Mouse (Mus musculus) G1E (cell line): Measurements from ENCODE around the gene Pdcd11. TPM values are rescaled to one million over a fixed set of nuclear protein-coding genes. Genes with fewer than 3 reads are reported as not detected.

Experiments
- ATAC-seq: 2 replicates; pipeline ENCODE4 v1.8.0; 2016; ENCODE audit warnings: mild to moderate bottlenecking; ENCODE audit not compliant: insufficient number of reproducible peaks, poor library complexity, low FRiP score, severe bottlenecking; ENCODE audit errors: extremely low read depth
- DNase-seq: peaks from one replicate; pipeline ENCODE4 v3.0.0; 2012; ENCODE audit warnings: low spot score
- H3K27me3 ChIP-seq: 2 replicates; pipeline ENCODE4 v1.6.1; 2012; ENCODE audit warnings: mild to moderate bottlenecking, low read length, inconsistent platforms; ENCODE audit not compliant: insufficient read depth
- H3K36me3 ChIP-seq: replicated peaks from 2 replicates; pipeline ENCODE3; 2012; ENCODE audit warnings: mild to moderate bottlenecking, inconsistent platforms
- H3K4me1 ChIP-seq: 2 replicates; pipeline ENCODE4 v1.6.1; 2012; ENCODE audit warnings: low read depth, low read length, inconsistent platforms, mixed read lengths; ENCODE audit not compliant: insufficient read depth
- H3K4me3 ChIP-seq: 2 replicates; pipeline ENCODE4 v1.5.1; 2012; ENCODE audit warnings: low read depth, mild to moderate bottlenecking, inconsistent platforms, low read length, moderate library complexity, mixed read lengths
- H3K9me3 ChIP-seq: replicated peaks from 2 replicates; pipeline ENCODE4 v1.6.1; 2012; ENCODE audit warnings: inconsistent platforms
- CTCF ChIP-seq: IDR thresholded peaks from 2 replicates; pipeline ENCODE4 v1.5.1; 2012; ENCODE audit warnings: low read depth, low read length, inconsistent platforms, mixed read lengths
- GATA1 ChIP-seq: IDR thresholded peaks from 2 replicates; pipeline ENCODE4 v1.6.1; 2012; ENCODE audit warnings: borderline replicate concordance, low read length, inconsistent platforms, mixed read lengths
- GATA2 ChIP-seq: IDR thresholded peaks from 2 replicates; pipeline ENCODE4 v1.6.1; 2012; ENCODE audit warnings: low read depth, low read length, inconsistent platforms, borderline replicate concordance
- POLR2AphosphoS5 ChIP-seq: IDR thresholded peaks from 2 replicates; pipeline ENCODE4 v1.6.1; 2012; ENCODE audit warnings: low read depth, low read length, inconsistent platforms; ENCODE audit not compliant: insufficient replicate concordance
- TAL1 ChIP-seq: conservative IDR thresholded peaks from 2 replicates; pipeline ENCODE4 v1.6.1; 2012; ENCODE audit warnings: low read depth, low read length, inconsistent platforms, mixed read lengths
- polyA plus RNA-seq: library from polyadenylated mRNA; stranded (reverse); fragments of >175 nt; gene quantifications from 2 replicates; pipeline ENCODE4 v1.2.3, GENCODE M21; 2012
- total RNA-seq, 2 experiments: library from RNA; stranded (forward) in 1 of 2; stranded (reverse) in 1 of 2; fragments of 200-1000 nt in 1 of 2; fragments of >200 nt in 1 of 2; fragmentation: Nextera tagmentation in 1 of 2; gene quantifications; 2 replicates each; pipeline ENCODE4 v1.2.3; 2014 to 2017

Pdcd11 gene
- total RNA-seq (2014; fragmentation: Nextera tagmentation) (27.2 and 27.5 TPM in 2 replicates), total RNA-seq (2017) (29.3 and 30.9 TPM in 2 replicates), polyA plus RNA-seq (32.9 and 37.5 TPM in 2 replicates)

- Histone ChIP-seq H3K36me3 (peaks cover 62% of the 10 kb centered on the region), H3K9me3 (no peaks in the 10 kb centered on the region), H3K27me3 (no peaks in the 10 kb centered on the region), H3K4me1 (peaks cover 38% of the 10 kb centered on the region), H3K4me3 (peak within 1 kb of the TSS; percentile 91)
- ATAC-seq (peak; percentile 96), DNase-seq (peak; percentile 97)
- no peak for TF ChIP-seq CTCF
- TF ChIP-seq GATA2, result no peak
- no peak for TF ChIP-seq TAL1
- no peak for TF ChIP-seq POLR2AphosphoS5
- no peak for TF ChIP-seq GATA1
These were observed at the start of gene Pdcd11, which contains the start of gene Usmg5 for GRCm38 (mm10) chr19:47090550-47091156. Gene Pdcd11 (plus strand): TSS chr19:47090768. Gene Usmg5 (minus strand): TSS chr19:47090647.

GRCm38 (mm10) chr19:47043608-47044007 lies 47.0 kb upstream of the Pdcd11 start:
- ATAC-seq (no peak), DNase-seq (no peak)
- H3K9me3 ChIP-seq, result no peaks in the 10 kb centered on the region
- H3K36me3 ChIP-seq, result peaks cover 81% of the 10 kb centered on the region
- no peak overlapping the region for H3K4me3 ChIP-seq
- peaks cover 8% of the 10 kb centered on the region; the same call in 1 of the 2 replicates for H3K4me1 ChIP-seq
- no peaks in the 10 kb centered on the region for H3K27me3 ChIP-seq
- TF ChIP-seq TAL1, result no peak
- TF ChIP-seq GATA1, result no peak
- TF ChIP-seq CTCF, result no peak
- TF ChIP-seq GATA2, result no peak
- TF ChIP-seq POLR2AphosphoS5, result no peak

GRCm38 (mm10) chr19:47046343-47046742 lies 44.2 kb upstream of the Pdcd11 start:
- TF ChIP-seq CTCF (no peak), POLR2AphosphoS5 (no peak), TAL1 (no peak), GATA2 (no peak), GATA1 (no peak)
- no peak overlapping the region for H3K4me3 ChIP-seq
- H3K36me3 ChIP-seq, result peaks cover 60% of the 10 kb centered on the region
- peaks cover 31% of the 10 kb centered on the region for H3K4me1 ChIP-seq
- ATAC-seq (no peak), DNase-seq (no peak)
- no peaks in the 10 kb centered on the region for H3K9me3 ChIP-seq
- no peaks in the 10 kb centered on the region for H3K27me3 ChIP-seq

DNA sequence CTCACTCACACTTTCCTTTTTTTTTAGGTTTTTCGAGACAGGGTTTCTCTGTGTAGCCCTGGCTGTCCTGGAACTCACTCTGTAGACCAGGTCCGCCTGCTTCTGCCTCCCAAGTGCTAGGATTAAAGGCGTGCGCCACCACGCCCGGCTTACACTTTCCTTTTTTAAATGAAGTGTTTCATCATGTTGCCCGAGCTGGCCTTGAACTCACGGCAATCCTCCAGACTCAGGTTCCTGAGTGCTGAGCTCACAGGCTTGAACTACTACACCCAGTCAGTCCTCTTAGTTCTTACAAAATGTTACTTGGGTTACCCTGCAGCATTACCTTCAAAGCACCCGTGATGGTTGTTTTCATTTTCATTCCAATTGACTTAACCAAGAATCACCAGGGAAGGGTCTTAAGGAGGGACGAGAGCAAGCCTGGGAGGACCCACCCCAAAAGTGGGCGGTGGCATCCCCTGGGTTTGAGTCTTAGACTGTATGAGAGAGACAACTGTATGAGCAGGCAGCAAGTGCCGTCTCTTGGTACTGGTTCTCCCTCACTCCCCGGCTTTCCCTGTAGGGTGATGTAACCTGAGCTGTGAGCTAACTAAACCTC lies 43.2 kb upstream of the Pdcd11 start:
- Histone ChIP-seq H3K27me3 (no peaks in the 10 kb centered on the region), H3K4me1 (peaks cover 33% of the 10 kb centered on the region), H3K9me3 (no peaks in the 10 kb centered on the region), H3K36me3 (peaks cover 58% of the 10 kb centered on the region), H3K4me3 (no peak overlapping the region)
- DNase-seq (no peak), ATAC-seq (no peak)
- no peak for TF ChIP-seq POLR2AphosphoS5

GRCm38 (mm10) chr19:47049061-47049460 lies 41.5 kb upstream of the Pdcd11 start:
- Histone ChIP-seq H3K9me3 (no peaks in the 10 kb centered on the region), H3K27me3 (no peaks in the 10 kb centered on the region), H3K36me3 (peaks cover 45% of the 10 kb centered on the region), H3K4me3 (peak overlapping the region; percentile 84; the same call in 1 of the 2 replicates), H3K4me1 (peaks cover 35% of the 10 kb centered on the region)
- ATAC-seq (no peak), DNase-seq (no peak)
- TF ChIP-seq CTCF (no peak), GATA1 (no peak), TAL1 (no peak), POLR2AphosphoS5 (no peak), GATA2 (no peak)

DNA sequence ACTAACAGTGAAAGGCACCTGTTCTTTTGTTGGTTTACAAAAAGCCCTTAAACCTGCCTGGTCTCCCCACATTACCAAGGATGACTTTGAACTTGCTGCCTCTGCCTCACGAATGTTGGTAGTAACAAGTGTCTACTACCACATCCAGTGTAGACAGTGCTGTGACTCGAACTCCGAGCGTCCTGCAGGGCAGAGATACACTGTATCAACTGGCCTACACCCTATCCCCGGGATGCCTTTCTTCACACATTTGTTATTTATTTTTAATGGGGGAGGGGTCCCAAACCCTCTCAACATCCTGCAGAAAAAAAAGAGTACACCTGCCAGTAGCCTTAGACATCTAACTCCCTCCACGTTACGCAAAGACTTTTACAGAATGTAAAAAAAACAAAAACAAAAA lies 40.7 kb upstream of the Pdcd11 start:
- Histone ChIP-seq H3K9me3 (no peaks in the 10 kb centered on the region), H3K4me1 (peaks cover 35% of the 10 kb centered on the region), H3K36me3 (peaks cover 38% of the 10 kb centered on the region), H3K27me3 (peaks cover 5% of the 10 kb centered on the region), H3K4me3 (peak overlapping the region; percentile 84)
- no peak for ATAC-seq
- TF ChIP-seq POLR2AphosphoS5, result no peak
- DNase-seq, result no peak
